Mouse (Mus musculus): Measurements from ENCODE around the gene Itgbl1. TPM values are rescaled to one million over a fixed set of nuclear protein-coding genes. Genes with fewer than 3 reads are reported as not detected.

The Itgbl1 gene
- polyA plus RNA-seq, 1 experiment = 0.06 TPM

- H3K36me3 ChIP-seq (ENCODE audit: control insufficient read depth, insufficient read depth) = no peaks in the 10 kb centered on the region
- no peaks in the 10 kb centered on the region for H3K79me3 ChIP-seq (ENCODE audit: low read depth)
- H3ac ChIP-seq (ENCODE audit: control insufficient read depth, insufficient read length, low read depth) = no peak overlapping the region
- no peaks in the 10 kb centered on the region for H3K27me3 ChIP-seq (ENCODE audit: control insufficient read depth, insufficient read depth, insufficient read length)
- TF ChIP-seq CEBPB (IDR thresholded peaks at IDR 0.05; ENCODE audit: low read depth) = no peak
- no peak for TF ChIP-seq MYOG (IDR thresholded peaks at IDR 0.05; ENCODE audit: control insufficient read depth, extremely low read depth, insufficient read length)
- no peak for TF ChIP-seq MAX (IDR thresholded peaks at IDR 0.05)
- TF ChIP-seq MYOD1 (IDR thresholded peaks at IDR 0.05; ENCODE audit: control insufficient read depth, insufficient read length, low read depth) = no peak
- TF ChIP-seq USF1 (IDR thresholded peaks at IDR 0.05; ENCODE audit: low read depth) = no peak
- no peak for TF ChIP-seq CTCF (IDR thresholded peaks at IDR 0.05; ENCODE audit: control insufficient read depth, insufficient read depth, insufficient read length)
- TF ChIP-seq FOSL1 (IDR thresholded peaks at IDR 0.05; ENCODE audit: insufficient read depth, low read length, poor library complexity, severe bottlenecking) = no peak
- no peak overlapping the region for H3K4me3 ChIP-seq (ENCODE audit: insufficient read depth, poor library complexity, severe bottlenecking)
- H3K79me2 ChIP-seq (ENCODE audit: control insufficient read depth, insufficient read depth) = no peaks in the 10 kb centered on the region
These were observed 204.8 kb downstream of the Itgbl1 start for GRCm38 (mm10) chr14:123864531-123864930.

- H3ac ChIP-seq (ENCODE audit: control insufficient read depth, insufficient read length, low read depth) = no peak overlapping the region
- no peaks in the 10 kb centered on the region for H3K36me3 ChIP-seq (ENCODE audit: control insufficient read depth, insufficient read depth)
- no peaks in the 10 kb centered on the region for H3K79me2 ChIP-seq (ENCODE audit: control insufficient read depth, insufficient read depth)
- no peaks in the 10 kb centered on the region for H3K79me3 ChIP-seq (ENCODE audit: low read depth)
- no peaks in the 10 kb centered on the region for H3K27me3 ChIP-seq (ENCODE audit: control insufficient read depth, insufficient read depth, insufficient read length)
- H3K4me3 ChIP-seq (ENCODE audit: insufficient read depth, poor library complexity, severe bottlenecking) = no peak overlapping the region
- TF ChIP-seq MAX (IDR thresholded peaks at IDR 0.05) (no peak), CEBPB (IDR thresholded peaks at IDR 0.05; ENCODE audit: low read depth) (no peak), MYOD1 (IDR thresholded peaks at IDR 0.05; ENCODE audit: control insufficient read depth, insufficient read length, low read depth) (no peak), CTCF (IDR thresholded peaks at IDR 0.05; ENCODE audit: control insufficient read depth, insufficient read depth, insufficient read length) (no peak), USF1 (IDR thresholded peaks at IDR 0.05; ENCODE audit: low read depth) (no peak), FOSL1 (IDR thresholded peaks at IDR 0.05; ENCODE audit: insufficient read depth, low read length, poor library complexity, severe bottlenecking) (no peak), MYOG (IDR thresholded peaks at IDR 0.05; ENCODE audit: control insufficient read depth, extremely low read depth, insufficient read length) (no peak)
These were observed 206.3 kb downstream of the Itgbl1 start for GRCm38 (mm10) chr14:123865779-123866726.

DNA sequence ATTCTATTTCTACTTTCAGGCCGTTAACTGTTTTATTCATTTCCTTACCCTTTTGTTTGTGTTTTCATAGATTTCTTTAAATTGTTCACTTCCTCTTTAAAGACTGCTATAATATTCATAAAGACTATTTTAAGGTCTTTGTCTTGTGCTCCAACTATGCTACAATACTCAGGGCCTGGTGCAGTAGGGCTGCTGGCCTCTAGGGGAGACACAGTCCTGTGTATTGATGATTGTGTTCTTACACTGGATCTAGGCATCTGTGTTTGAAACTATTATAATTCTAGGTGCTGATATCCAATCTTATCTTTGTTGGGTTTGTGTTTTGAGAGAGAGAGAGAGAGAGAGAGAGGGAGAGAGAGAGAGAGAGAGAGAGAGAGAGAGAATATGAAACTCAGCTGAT lies 268.1 kb downstream of the Itgbl1 start:
- Histone ChIP-seq H3K79me2 (ENCODE audit: control insufficient read depth, insufficient read depth) (no peaks in the 10 kb centered on the region), H3ac (ENCODE audit: control insufficient read depth, insufficient read length, low read depth) (no peak overlapping the region), H3K4me3 (ENCODE audit: insufficient read depth, poor library complexity, severe bottlenecking) (no peak overlapping the region), H3K79me3 (ENCODE audit: low read depth) (no peaks in the 10 kb centered on the region), H3K36me3 (ENCODE audit: control insufficient read depth, insufficient read depth) (no peaks in the 10 kb centered on the region), H3K27me3 (ENCODE audit: control insufficient read depth, insufficient read depth, insufficient read length) (no peaks in the 10 kb centered on the region)
- TF ChIP-seq MAX (IDR thresholded peaks at IDR 0.05) (no peak), CTCF (IDR thresholded peaks at IDR 0.05; ENCODE audit: control insufficient read depth, insufficient read depth, insufficient read length) (no peak), USF1 (IDR thresholded peaks at IDR 0.05; ENCODE audit: low read depth) (no peak), MYOD1 (IDR thresholded peaks at IDR 0.05; ENCODE audit: control insufficient read depth, insufficient read length, low read depth) (no peak), CEBPB (IDR thresholded peaks at IDR 0.05; ENCODE audit: low read depth) (no peak), FOSL1 (IDR thresholded peaks at IDR 0.05; ENCODE audit: insufficient read depth, low read length, poor library complexity, severe bottlenecking) (no peak), MYOG (IDR thresholded peaks at IDR 0.05; ENCODE audit: control insufficient read depth, extremely low read depth, insufficient read length) (no peak)

DNA sequence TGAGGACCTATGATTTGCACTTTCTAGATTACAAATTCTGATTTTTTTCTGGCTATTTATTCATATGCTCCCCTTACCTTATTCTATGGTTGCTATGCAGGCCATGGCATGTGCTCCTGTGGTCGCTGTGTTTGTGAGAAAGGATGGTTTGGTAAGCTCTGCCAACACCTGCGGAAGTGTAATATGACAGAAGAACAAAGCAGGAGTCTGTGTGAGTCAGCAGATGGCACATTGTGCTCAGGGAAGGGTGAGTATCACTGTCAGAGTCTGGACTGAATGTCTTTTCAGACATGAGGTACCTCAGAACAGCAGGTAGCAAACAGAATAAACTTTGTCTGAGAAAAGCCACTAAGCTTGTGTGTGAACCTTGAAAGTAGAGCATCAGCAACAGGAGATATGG lies 306.8 kb downstream of the Itgbl1 start:
- Histone ChIP-seq H3K79me2 (ENCODE audit: control insufficient read depth, insufficient read depth) (no peaks in the 10 kb centered on the region), H3ac (ENCODE audit: control insufficient read depth, insufficient read length, low read depth) (no peak overlapping the region), H3K79me3 (ENCODE audit: low read depth) (no peaks in the 10 kb centered on the region), H3K36me3 (ENCODE audit: control insufficient read depth, insufficient read depth) (no peaks in the 10 kb centered on the region), H3K4me3 (ENCODE audit: insufficient read depth, poor library complexity, severe bottlenecking) (no peak overlapping the region), H3K27me3 (ENCODE audit: control insufficient read depth, insufficient read depth, insufficient read length) (no peaks in the 10 kb centered on the region)
- TF ChIP-seq MYOG (IDR thresholded peaks at IDR 0.05; ENCODE audit: control insufficient read depth, extremely low read depth, insufficient read length) = no peak
- no peak for TF ChIP-seq USF1 (IDR thresholded peaks at IDR 0.05; ENCODE audit: low read depth)
- TF ChIP-seq FOSL1 (IDR thresholded peaks at IDR 0.05; ENCODE audit: insufficient read depth, low read length, poor library complexity, severe bottlenecking) = no peak
- no peak for TF ChIP-seq MYOD1 (IDR thresholded peaks at IDR 0.05; ENCODE audit: control insufficient read depth, insufficient read length, low read depth)
- TF ChIP-seq MAX (IDR thresholded peaks at IDR 0.05) = no peak
- TF ChIP-seq CEBPB (IDR thresholded peaks at IDR 0.05; ENCODE audit: low read depth) = no peak
- TF ChIP-seq CTCF (IDR thresholded peaks at IDR 0.05; ENCODE audit: control insufficient read depth, insufficient read depth, insufficient read length) = no peak

GRCm38 (mm10) chr14:123967996-123968395 lies 308.2 kb downstream of the Itgbl1 start:
- H3K79me3 ChIP-seq (ENCODE audit: low read depth) = no peaks in the 10 kb centered on the region
- H3K36me3 ChIP-seq (ENCODE audit: control insufficient read depth, insufficient read depth) = no peaks in the 10 kb centered on the region
- H3K4me3 ChIP-seq (ENCODE audit: insufficient read depth, poor library complexity, severe bottlenecking) = no peak overlapping the region
- H3K79me2 ChIP-seq (ENCODE audit: control insufficient read depth, insufficient read depth) = no peaks in the 10 kb centered on the region
- H3ac ChIP-seq (ENCODE audit: control insufficient read depth, insufficient read length, low read depth) = no peak overlapping the region
- no peaks in the 10 kb centered on the region for H3K27me3 ChIP-seq (ENCODE audit: control insufficient read depth, insufficient read depth, insufficient read length)
- no peak for TF ChIP-seq CTCF (IDR thresholded peaks at IDR 0.05; ENCODE audit: control insufficient read depth, insufficient read depth, insufficient read length)
- no peak for TF ChIP-seq MAX (IDR thresholded peaks at IDR 0.05)
- no peak for TF ChIP-seq FOSL1 (IDR thresholded peaks at IDR 0.05; ENCODE audit: insufficient read depth, low read length, poor library complexity, severe bottlenecking)

Measured in C2C12 (cell line).